Mouse (Mus musculus) heart, embryonic 11.5 days (tissue): ENCODE results near the gene Morn3. TPM values are rescaled to one million over a fixed set of nuclear protein-coding genes. Genes with fewer than 3 reads are reported as not detected.
A peak's percentile ranks its signal among the peaks of the same experiment; 100 is the strongest.

Source experiments
- ATAC-seq: fragments of 200-750 bp; cut with Nextera tagmentation; replicated peaks from 2 replicates; pipeline ENCODE4 v1.8.0; 2017; ENCODE audit warnings: moderate library complexity; ENCODE audit not compliant: insufficient number of reproducible peaks, low FRiP score, low TSS enrichment
- H3K27ac ChIP-seq: fragments of 300-500 bp; sonication (generic); 2 replicates; pipeline ENCODE4 v1.5.1; 2014; ENCODE audit warnings: mild to moderate bottlenecking, low read depth, low read length
- H3K27me3 ChIP-seq: fragments of 300-500 bp; sonication (generic); 2 replicates; pipeline ENCODE4 v1.6.1; 2014; ENCODE audit warnings: mild to moderate bottlenecking, low read length, mixed read lengths; ENCODE audit not compliant: control insufficient read depth, insufficient read depth
- H3K36me3 ChIP-seq: fragments of 300-500 bp; sonication (generic); 2 replicates; pipeline ENCODE4 v1.6.1; 2014; ENCODE audit warnings: mild to moderate bottlenecking, low read length, moderate library complexity, mixed read lengths; ENCODE audit not compliant: control insufficient read depth, insufficient read depth
- H3K4me1 ChIP-seq: fragments of 300-500 bp; sonication (generic); 2 replicates; pipeline ENCODE4 v1.6.1; 2014; ENCODE audit warnings: low read length; ENCODE audit not compliant: control insufficient read depth, insufficient read depth
- H3K4me2 ChIP-seq: fragments of 300-500 bp; sonication (generic); 2 replicates; pipeline ENCODE4 v1.6.1; 2014; ENCODE audit warnings: mild to moderate bottlenecking, moderate library complexity
- H3K4me3 ChIP-seq: fragments of 300-500 bp; sonication (generic); 2 replicates; pipeline ENCODE4 v1.5.1; 2014; ENCODE audit warnings: low read depth, low read length
- H3K9ac ChIP-seq: fragments of 300-500 bp; sonication (generic); 2 replicates; pipeline ENCODE4 v1.6.1; 2014; ENCODE audit warnings: mild to moderate bottlenecking, low read depth, low read length, moderate library complexity
- H3K9me3 ChIP-seq: fragments of 300-500 bp; sonication (generic); replicated peaks from 2 replicates; pipeline ENCODE4 v1.6.1; 2016; ENCODE audit warnings: low read length; ENCODE audit not compliant: control insufficient read depth
- WGBS: fragments of 180-500 bp; shearing (Covaris S2); extraction: QIAGEN DNeasy Blood & Tissue Kit; methylation state at CpG from one replicate; pipeline ENCODE4 v1.1.7; 2014; ENCODE audit not compliant: insufficient replicate concordance; 5-methylcytosine and 5-hydroxymethylcytosine counted together
- polyA plus RNA-seq: library from polyadenylated mRNA; unstranded; fragments of >200 nt; fragmentation: Nextera tagmentation; extraction: Ambion mirVana; gene quantifications from 2 replicates; pipeline ENCODE4 v1.2.1, GENCODE M21; 2014

Morn3 gene
- polyA plus RNA-seq, result 0.69 TPM in 1 of 2 replicates, not detected in the other

GRCm38 (mm10) chr5:123046916-123047315, at the start of gene Morn3:
TSS of gene Morn3 (minus strand) at chr5:123047016.
- Histone ChIP-seq H3K4me3 (no peak within 1 kb of the TSS), H3K36me3 (no peaks in the 10 kb centered on the region), H3K4me1 (no peaks in the 10 kb centered on the region), H3K27me3 (no peaks in the 10 kb centered on the region), H3K4me2 (peak within 1 kb of the TSS; percentile 15; the same call in 1 of the 2 replicates), H3K27ac (no peak within 1 kb of the TSS), H3K9me3 (no peaks in the 10 kb centered on the region), H3K9ac (no peak within 1 kb of the TSS)
- WGBS, result 82% methylated on average over 3 of the region's 3 CpGs
- no peak for ATAC-seq

- H3K9ac ChIP-seq, result no peak overlapping the region
- ATAC-seq, result no peak
- no peak overlapping the region for H3K4me2 ChIP-seq
- no peak overlapping the region for H3K27ac ChIP-seq
- 91% methylated on average over 8 of the region's 8 CpGs for WGBS
- H3K4me3 ChIP-seq, result no peak overlapping the region
- H3K36me3 ChIP-seq, result no peaks in the 10 kb centered on the region
- H3K27me3 ChIP-seq, result no peaks in the 10 kb centered on the region
- no peaks in the 10 kb centered on the region for H3K9me3 ChIP-seq
- H3K4me1 ChIP-seq, result peaks cover 3% of the 10 kb centered on the region; the same call in 1 of the 2 replicates
Measured at GRCm38 (mm10) chr5:123096299-123096698, 49.5 kb upstream of the Morn3 start.

- Histone ChIP-seq H3K4me1 (peaks cover 3% of the 10 kb centered on the region; the same call in 1 of the 2 replicates), H3K9ac (no peak overlapping the region), H3K4me3 (no peak overlapping the region), H3K27me3 (no peaks in the 10 kb centered on the region), H3K4me2 (peak overlapping the region; percentile 0; the same call in 1 of the 2 replicates), H3K9me3 (no peaks in the 10 kb centered on the region), H3K36me3 (no peaks in the 10 kb centered on the region), H3K27ac (peak overlapping the region; percentile 71; the same call in 1 of the 2 replicates)
- 79% methylated on average over 25 of the region's 25 CpGs for WGBS
- peak; percentile 85 for ATAC-seq
Measured at GRCm38 (mm10) chr5:123094238-123094991, 47.6 kb upstream of the Morn3 start.

- Histone ChIP-seq H3K4me1 (peaks cover 3% of the 10 kb centered on the region; the same call in 1 of the 2 replicates), H3K4me2 (0 out of 2 replicates have a peak overlapping the region, but pooled peaks have one; percentile 2), H3K9me3 (no peaks in the 10 kb centered on the region), H3K27ac (peak overlapping the region; percentile 71), H3K36me3 (no peaks in the 10 kb centered on the region), H3K9ac (no peak overlapping the region), H3K27me3 (no peaks in the 10 kb centered on the region), H3K4me3 (no peak overlapping the region)
- peak; percentile 78 for ATAC-seq
- 67% methylated on average over 14 of the region's 14 CpGs for WGBS
Measured at GRCm38 (mm10) chr5:123093077-123093633, 46.3 kb upstream of the Morn3 start.

GRCm38 (mm10) chr5:123090560-123091306, 43.9 kb upstream of the Morn3 start:
- H3K27me3 ChIP-seq, result no peaks in the 10 kb centered on the region
- H3K4me3 ChIP-seq, result no peak overlapping the region
- no peak overlapping the region for H3K9ac ChIP-seq
- peaks cover 3% of the 10 kb centered on the region; the same call in 1 of the 2 replicates for H3K4me1 ChIP-seq
- no peaks in the 10 kb centered on the region for H3K36me3 ChIP-seq
- no peak for ATAC-seq
- WGBS, result 85% methylated on average over 10 of the region's 10 CpGs
- no peaks in the 10 kb centered on the region for H3K9me3 ChIP-seq
- H3K27ac ChIP-seq, result no peak overlapping the region
- H3K4me2 ChIP-seq, result no peak overlapping the region

GRCm38 (mm10) chr5:123088784-123089183, 42.0 kb upstream of the Morn3 start:
- Histone ChIP-seq H3K9ac (no peak overlapping the region), H3K27ac (no peak overlapping the region), H3K4me1 (no peaks in the 10 kb centered on the region; the same call in 1 of the 2 replicates), H3K36me3 (no peaks in the 10 kb centered on the region), H3K27me3 (no peaks in the 10 kb centered on the region), H3K4me3 (no peak overlapping the region), H3K9me3 (no peaks in the 10 kb centered on the region), H3K4me2 (no peak overlapping the region)
- ATAC-seq, result no peak
- WGBS, result 92% methylated on average over 4 of the region's 4 CpGs

GRCm38 (mm10) chr5:123086501-123086900, 39.7 kb upstream of the Morn3 start:
- Histone ChIP-seq H3K4me2 (no peak overlapping the region), H3K9ac (no peak overlapping the region), H3K27me3 (no peaks in the 10 kb centered on the region), H3K4me3 (no peak overlapping the region), H3K4me1 (no peaks in the 10 kb centered on the region; the same call in 1 of the 2 replicates), H3K27ac (no peak overlapping the region), H3K36me3 (no peaks in the 10 kb centered on the region), H3K9me3 (no peaks in the 10 kb centered on the region)
- ATAC-seq, result no peak
- 82% methylated on average over 2 of the region's 2 CpGs for WGBS

- no peaks in the 10 kb centered on the region; the same call in 1 of the 2 replicates for H3K4me1 ChIP-seq
- H3K9ac ChIP-seq, result no peak overlapping the region
- no peak overlapping the region for H3K4me3 ChIP-seq
- 67% methylated on average over 13 of the region's 13 CpGs for WGBS
- H3K4me2 ChIP-seq, result no peak overlapping the region
- no peaks in the 10 kb centered on the region for H3K36me3 ChIP-seq
- H3K27me3 ChIP-seq, result no peaks in the 10 kb centered on the region
- no peak for ATAC-seq
- no peak overlapping the region for H3K27ac ChIP-seq
- no peaks in the 10 kb centered on the region for H3K9me3 ChIP-seq
Measured at GRCm38 (mm10) chr5:123083340-123084050, 36.7 kb upstream of the Morn3 start.
